Mouse (Mus musculus): ENCODE measurements around the gene Runx3. TPM values are rescaled to one million over a fixed set of nuclear protein-coding genes. Genes with fewer than 3 reads are reported as not detected.

The Runx3 gene
- polyA plus RNA-seq, 2 experiments: 6.3 to 11.1 TPM

GRCm38 (mm10) chr4:135155805-135156469 lies 35.5 kb downstream of the Runx3 start:
- H3K4me2 ChIP-seq (replicated peaks; ENCODE audit: low read depth, low read length, severe bottlenecking): peak overlapping the region; percentile 60
- WGBS: 4% methylated on average over 15 of the region's 15 CpGs

DNA sequence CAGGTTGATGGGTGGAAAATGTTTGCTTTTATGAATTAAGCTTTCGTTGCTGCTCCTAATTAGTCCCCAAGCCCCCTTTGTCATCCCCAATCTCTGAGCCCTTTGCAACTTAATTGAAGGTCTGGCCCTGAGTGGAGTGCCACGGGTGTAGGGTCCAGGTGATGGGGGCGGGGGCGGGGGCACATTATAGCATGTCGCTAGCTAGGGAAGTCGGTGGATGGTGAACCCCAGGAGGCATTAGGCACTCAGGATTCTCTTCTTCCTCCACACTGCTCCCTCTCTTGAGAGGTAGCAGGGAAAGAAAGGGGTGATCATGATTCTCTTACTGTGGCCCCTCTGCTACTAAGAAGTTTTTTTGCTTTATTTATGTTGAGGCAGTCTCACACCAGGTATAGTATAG lies 36.1 kb downstream of the Runx3 start:
- no peak overlapping the region for H3K9ac ChIP-seq (ENCODE audit: low read depth, low read length, severe bottlenecking)
- H3K27me3 ChIP-seq (ENCODE audit: control insufficient read depth, insufficient read depth, low read length): peaks cover 76% of the 10 kb centered on the region
- DNase-seq (ENCODE audit: low spot score): no peak
- no peak overlapping the region for H3K4me3 ChIP-seq (replicated peaks; ENCODE audit: low read length)
- ATAC-seq (ENCODE audit: low FRiP score, low read depth): no peak
- no peak for TF ChIP-seq POLR2A (IDR thresholded peaks at IDR 0.05; ENCODE audit: borderline replicate concordance, extremely low read depth, insufficient read depth, insufficient read length)
- no peaks in the 10 kb centered on the region for H3K36me3 ChIP-seq (ENCODE audit: control insufficient read depth, insufficient read depth, low read length)
- no peaks in the 10 kb centered on the region for H3K9me3 ChIP-seq (ENCODE audit: control insufficient read depth, low read length)
- no peak overlapping the region; the same call in 1 of the 2 replicates for H3K4me2 ChIP-seq (replicated peaks; ENCODE audit: low read depth, low read length, severe bottlenecking)
- H3K27ac ChIP-seq (replicated peaks; ENCODE audit: low read depth, low read length): no peak overlapping the region
- peaks cover 57% of the 10 kb centered on the region for H3K4me1 ChIP-seq (ENCODE audit: control insufficient read depth, insufficient read depth, low read length)
- WGBS: 10% methylated on average over 6 of the region's 6 CpGs

More at GRCm38 (mm10) chr4:135155805-135156469, 35.5 kb downstream of the Runx3 start:
- peaks cover 57% of the 10 kb centered on the region for H3K4me1 ChIP-seq (ENCODE audit: control insufficient read depth, insufficient read depth, low read length)
- H3K27ac ChIP-seq (replicated peaks; ENCODE audit: low read depth, low read length): no peak overlapping the region
- H3K36me3 ChIP-seq (ENCODE audit: control insufficient read depth, insufficient read depth, low read length): no peaks in the 10 kb centered on the region
- ATAC-seq (ENCODE audit: low FRiP score, low read depth) (no peak), DNase-seq (ENCODE audit: low spot score) (no peak)
- H3K9ac ChIP-seq (ENCODE audit: low read depth, low read length, severe bottlenecking): no peak overlapping the region
- peak overlapping the region; percentile 50 for H3K4me3 ChIP-seq (replicated peaks; ENCODE audit: low read length)
- no peaks in the 10 kb centered on the region for H3K9me3 ChIP-seq (ENCODE audit: control insufficient read depth, low read length)
- peaks cover 81% of the 10 kb centered on the region for H3K27me3 ChIP-seq (ENCODE audit: control insufficient read depth, insufficient read depth, low read length)
- TF ChIP-seq POLR2A (IDR thresholded peaks at IDR 0.05; ENCODE audit: borderline replicate concordance, extremely low read depth, insufficient read depth, insufficient read length): no peak

GRCm38 (mm10) chr4:135157329-135157728 lies 36.9 kb downstream of the Runx3 start:
- Histone ChIP-seq H3K36me3 (ENCODE audit: control insufficient read depth, insufficient read depth, low read length) (no peaks in the 10 kb centered on the region), H3K4me1 (ENCODE audit: control insufficient read depth, insufficient read depth, low read length) (peaks cover 55% of the 10 kb centered on the region), H3K4me3 (replicated peaks; ENCODE audit: low read length) (no peak overlapping the region), H3K27me3 (ENCODE audit: control insufficient read depth, insufficient read depth, low read length) (peaks cover 68% of the 10 kb centered on the region), H3K9me3 (ENCODE audit: control insufficient read depth, low read length) (no peaks in the 10 kb centered on the region), H3K27ac (replicated peaks; ENCODE audit: low read depth, low read length) (no peak overlapping the region), H3K9ac (ENCODE audit: low read depth, low read length, severe bottlenecking) (no peak overlapping the region), H3K4me2 (replicated peaks; ENCODE audit: low read depth, low read length, severe bottlenecking) (no peak overlapping the region)
- no peak for TF ChIP-seq POLR2A (IDR thresholded peaks at IDR 0.05; ENCODE audit: borderline replicate concordance, extremely low read depth, insufficient read depth, insufficient read length)
- no peak for DNase-seq (ENCODE audit: low spot score)
- no peak for ATAC-seq (ENCODE audit: low FRiP score, low read depth)
- 10% methylated on average over 6 of the region's 6 CpGs for WGBS

- Histone ChIP-seq H3K27me3 (ENCODE audit: control insufficient read depth, insufficient read depth, low read length) (peaks cover 57% of the 10 kb centered on the region), H3K27ac (replicated peaks; ENCODE audit: low read depth, low read length) (no peak overlapping the region), H3K36me3 (ENCODE audit: control insufficient read depth, insufficient read depth, low read length) (peaks cover 4% of the 10 kb centered on the region; the same call in 1 of the 2 replicates), H3K9me3 (ENCODE audit: control insufficient read depth, low read length) (no peaks in the 10 kb centered on the region), H3K4me2 (replicated peaks; ENCODE audit: low read depth, low read length, severe bottlenecking) (no peak overlapping the region), H3K4me1 (ENCODE audit: control insufficient read depth, insufficient read depth, low read length) (peaks cover 51% of the 10 kb centered on the region), H3K4me3 (replicated peaks; ENCODE audit: low read length) (no peak overlapping the region), H3K9ac (ENCODE audit: low read depth, low read length, severe bottlenecking) (no peak overlapping the region)
- 16% methylated on average over 7 of the region's 9 CpGs for WGBS
- no peak for DNase-seq (ENCODE audit: low spot score)
- ATAC-seq (ENCODE audit: low FRiP score, low read depth): no peak
- TF ChIP-seq POLR2A (IDR thresholded peaks at IDR 0.05; ENCODE audit: borderline replicate concordance, extremely low read depth, insufficient read depth, insufficient read length): no peak
Observed at GRCm38 (mm10) chr4:135158724-135159409, 38.4 kb downstream of the Runx3 start.

GRCm38 (mm10) chr4:135159663-135160062 lies 39.2 kb downstream of the Runx3 start:
- peaks cover 4% of the 10 kb centered on the region; the same call in 1 of the 2 replicates for H3K36me3 ChIP-seq (ENCODE audit: control insufficient read depth, insufficient read depth, low read length)
- 31% methylated on average over 2 of the region's 2 CpGs for WGBS
- DNase-seq (ENCODE audit: low spot score) (no peak), ATAC-seq (ENCODE audit: low FRiP score, low read depth) (no peak)
- H3K4me3 ChIP-seq (replicated peaks; ENCODE audit: low read length): no peak overlapping the region
- peaks cover 57% of the 10 kb centered on the region for H3K27me3 ChIP-seq (ENCODE audit: control insufficient read depth, insufficient read depth, low read length)
- H3K9ac ChIP-seq (ENCODE audit: low read depth, low read length, severe bottlenecking): no peak overlapping the region
- H3K9me3 ChIP-seq (ENCODE audit: control insufficient read depth, low read length): no peaks in the 10 kb centered on the region
- peaks cover 49% of the 10 kb centered on the region for H3K4me1 ChIP-seq (ENCODE audit: control insufficient read depth, insufficient read depth, low read length)
- no peak for TF ChIP-seq POLR2A (IDR thresholded peaks at IDR 0.05; ENCODE audit: borderline replicate concordance, extremely low read depth, insufficient read depth, insufficient read length)
- no peak overlapping the region for H3K4me2 ChIP-seq (replicated peaks; ENCODE audit: low read depth, low read length, severe bottlenecking)
- no peak overlapping the region for H3K27ac ChIP-seq (replicated peaks; ENCODE audit: low read depth, low read length)

All from limb, embryonic 14.5 days (tissue).